Comparison of ENCODE assay signal across 26 mouse cellular contexts in the genomic region with DNA sequence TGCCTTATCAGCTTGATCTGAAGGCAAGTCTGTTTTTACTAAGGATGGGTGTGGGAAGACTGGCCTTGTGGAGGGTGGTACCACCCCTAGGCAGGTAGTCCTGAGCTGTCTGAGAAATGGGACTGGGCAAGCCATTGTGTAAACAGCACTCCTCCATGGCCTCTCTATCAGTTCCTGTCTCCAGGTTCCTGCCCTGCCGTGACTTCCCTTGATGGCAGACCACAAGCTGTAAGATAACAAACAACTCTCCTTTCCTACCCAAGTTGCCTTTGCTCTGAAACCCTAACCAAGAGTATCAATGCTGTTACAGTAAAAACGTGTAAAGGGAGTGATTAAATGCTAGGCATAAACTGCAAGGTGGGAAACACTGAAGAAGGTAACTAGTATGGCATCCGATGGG.
"Had no signal": no experiment of that assay in that cellular context is flagged by ENCODE, and none has a peak within 500 bp of the region (broad histone marks: within the 10 kb centered on the region; RNA-seq: fewer than 3 reads in every experiment).

No protein-coding gene starts in this region.

- H3K4me3 ChIP-seq: gastrocnemius, adult 2 months; heart, embryonic 10.5 days; heart, embryonic 12.5 days; kidney, embryonic 15.5 days; layer of hippocampus, adult 2 months; left cerebral cortex, adult 2 months; limb, embryonic 10.5 days; limb, embryonic 12.5 days; liver, embryonic 13.5 days; liver, embryonic 15.5 days had no signal

- DNase-seq: gastrocnemius, adult 2 months; gastrocnemius, postnatal 10 days; gastrocnemius, postnatal 25 days; heart, adult 18-20 months; heart, postnatal 10 days; kidney, adult 11 months; kidney, adult 2 months; kidney, adult 9 months; kidney, postnatal 14 days; kidney, postnatal 4 days; layer of hippocampus, postnatal 36 days; liver; liver, embryonic 13.5 days had no signal

- ATAC-seq: intestine, embryonic 16.5 days had no signal

- H3K9ac ChIP-seq: heart, embryonic 12.5 days; hindbrain, embryonic 14.5 days; kidney, embryonic 15.5 days; limb, embryonic 12.5 days; liver, embryonic 13.5 days; liver, embryonic 15.5 days had no signal

- H3K4me1 ChIP-seq: liver, embryonic 13.5 days; liver, embryonic 15.5 days had no signal

- H3K27ac ChIP-seq: gastrocnemius, adult 2 months; heart, embryonic 10.5 days; hindbrain, embryonic 14.5 days; hindbrain, postnatal 0 days; kidney, embryonic 15.5 days; kidney, postnatal 0 days; layer of hippocampus, adult 2 months; left cerebral cortex, adult 2 months; limb, embryonic 10.5 days; limb, embryonic 12.5 days; liver, embryonic 13.5 days; liver, embryonic 15.5 days had no signal

- H3K9me3 ChIP-seq: heart, embryonic 10.5 days; heart, embryonic 12.5 days; kidney, embryonic 15.5 days; limb, embryonic 10.5 days; limb, embryonic 12.5 days; liver, embryonic 13.5 days; liver, embryonic 15.5 days had no signal

- H3K4me2 ChIP-seq: heart, embryonic 12.5 days; hindbrain, embryonic 14.5 days; kidney, embryonic 15.5 days; limb, embryonic 12.5 days; liver, embryonic 11.5 days; liver, embryonic 13.5 days; liver, embryonic 15.5 days had no signal
